Mouse (Mus musculus) stomach, embryonic 14.5 days (tissue): ENCODE measurements at regions not wholly inside any gene's neighbourhood (a gene's known extent, or its start where the extent isn't known, plus 50 kb on each side); places are given as distances from the start of the nearest gene placed in this dataset.

Experiments used
- ATAC-seq: fragments of 200-750 bp; cut with Nextera tagmentation; 2 replicates; pipeline ENCODE4 v1.8.0; 2017; ENCODE audit warnings: low read depth, moderate TSS enrichment; ENCODE audit not compliant: insufficient number of reproducible peaks, insufficient read depth, low FRiP score
- H3K27ac ChIP-seq: fragments of 300-500 bp; sonication (generic); 2 replicates; pipeline ENCODE4 v1.5.1; 2014; ENCODE audit warnings: mild to moderate bottlenecking, low read length, moderate library complexity, mixed read lengths
- H3K27me3 ChIP-seq: fragments of 300-500 bp; sonication (generic); 2 replicates; pipeline ENCODE4 v1.6.1; 2014; ENCODE audit warnings: low read length, control low read depth, mixed read lengths; ENCODE audit not compliant: control insufficient read depth, insufficient read depth
- H3K36me3 ChIP-seq: fragments of 300-500 bp; sonication (generic); 2 replicates; pipeline ENCODE4 v1.6.1; 2014; ENCODE audit warnings: mild to moderate bottlenecking, control low read depth, low read length, moderate library complexity, mixed read lengths; ENCODE audit not compliant: control insufficient read depth, insufficient read depth
- H3K4me1 ChIP-seq: fragments of 300-500 bp; sonication (generic); 2 replicates; pipeline ENCODE4 v1.6.1; 2014; ENCODE audit warnings: low read length, control low read depth, mixed read lengths; ENCODE audit not compliant: control insufficient read depth, insufficient read depth
- H3K4me2 ChIP-seq: fragments of 300-500 bp; sonication (generic); replicated peaks from 2 replicates; pipeline ENCODE4 v1.6.1; 2014; ENCODE audit warnings: low read depth, low read length, control low read depth
- H3K4me3 ChIP-seq: fragments of 300-500 bp; sonication (generic); 2 replicates; pipeline ENCODE4 v1.5.1; 2014; ENCODE audit warnings: low read depth, low read length, control low read depth
- H3K9ac ChIP-seq: fragments of 300-500 bp; sonication (generic); replicated peaks from 2 replicates; pipeline ENCODE4 v1.6.1; 2014; ENCODE audit warnings: low read depth, mild to moderate bottlenecking, control low read depth, low read length, moderate library complexity, mixed read lengths
- H3K9me3 ChIP-seq: fragments of 300-500 bp; sonication (generic); 2 replicates; pipeline ENCODE4 v1.6.1; 2016; ENCODE audit warnings: low read depth, low read length, control low read depth; ENCODE audit not compliant: control insufficient read depth
- WGBS: fragments of 180-500 bp; shearing (Covaris S2); extraction: QIAGEN DNeasy Blood & Tissue Kit; methylation state at CpG from one replicate; pipeline ENCODE4 v1.1.7; 2014; 5-methylcytosine and 5-hydroxymethylcytosine counted together

- H3K4me2 ChIP-seq = no peak overlapping the region
- 78% methylated on average over 14 of the region's 14 CpGs for WGBS
- H3K4me3 ChIP-seq = no peak overlapping the region
- no peak overlapping the region for H3K9ac ChIP-seq
- H3K9me3 ChIP-seq = no peaks in the 10 kb centered on the region
- H3K27ac ChIP-seq = no peak overlapping the region
- ATAC-seq = no peak
- H3K36me3 ChIP-seq = no peaks in the 10 kb centered on the region
- no peaks in the 10 kb centered on the region for H3K27me3 ChIP-seq
- no peaks in the 10 kb centered on the region for H3K4me1 ChIP-seq
Observed at GRCm38 (mm10) chr10:116697628-116698316, 116.5 kb upstream of the Cnot2 start.

- Histone ChIP-seq H3K4me3 (no peak overlapping the region), H3K27me3 (no peaks in the 10 kb centered on the region), H3K27ac (no peak overlapping the region), H3K4me2 (no peak overlapping the region), H3K4me1 (no peaks in the 10 kb centered on the region), H3K9me3 (no peaks in the 10 kb centered on the region), H3K9ac (no peak overlapping the region), H3K36me3 (no peaks in the 10 kb centered on the region)
- ATAC-seq = no peak
- WGBS = 83% methylated on average over 3 of the region's 3 CpGs
Observed at GRCm38 (mm10) chr10:116693816-116694215, 112.5 kb upstream of the Cnot2 start.

GRCm38 (mm10) chr10:116686741-116687140 lies 105.4 kb upstream of the Cnot2 start:
- WGBS = 91% methylated on average over 11 of the region's 11 CpGs
- no peaks in the 10 kb centered on the region for H3K27me3 ChIP-seq
- H3K9ac ChIP-seq = no peak overlapping the region
- no peak overlapping the region for H3K27ac ChIP-seq
- no peaks in the 10 kb centered on the region for H3K4me1 ChIP-seq
- H3K4me2 ChIP-seq = no peak overlapping the region
- H3K4me3 ChIP-seq = no peak overlapping the region
- no peaks in the 10 kb centered on the region for H3K9me3 ChIP-seq
- no peaks in the 10 kb centered on the region for H3K36me3 ChIP-seq
- no peak for ATAC-seq

- no peak for ATAC-seq
- 83% methylated on average over 9 of the region's 9 CpGs for WGBS
Observed at GRCm38 (mm10) chr10:116683374-116683773, 102.1 kb upstream of the Cnot2 start.

GRCm38 (mm10) chr10:116678950-116679735 lies 97.8 kb upstream of the Cnot2 start:
- 89% methylated on average over 10 of the region's 10 CpGs for WGBS

More at GRCm38 (mm10) chr10:116683374-116683773, 102.1 kb upstream of the Cnot2 start:
- H3K4me1 ChIP-seq = no peaks in the 10 kb centered on the region
- no peak overlapping the region for H3K4me2 ChIP-seq
- H3K9ac ChIP-seq = no peak overlapping the region
- no peak overlapping the region for H3K27ac ChIP-seq
- H3K4me3 ChIP-seq = no peak overlapping the region
- H3K9me3 ChIP-seq = no peaks in the 10 kb centered on the region
- H3K36me3 ChIP-seq = no peaks in the 10 kb centered on the region
- H3K27me3 ChIP-seq = no peaks in the 10 kb centered on the region

GRCm38 (mm10) chr10:116677949-116678348 lies 96.6 kb upstream of the Cnot2 start:
- H3K27ac ChIP-seq = no peak overlapping the region
- no peaks in the 10 kb centered on the region for H3K27me3 ChIP-seq
- H3K4me2 ChIP-seq = no peak overlapping the region
- H3K9ac ChIP-seq = no peak overlapping the region
- no peaks in the 10 kb centered on the region for H3K9me3 ChIP-seq
- no peaks in the 10 kb centered on the region for H3K4me1 ChIP-seq
- ATAC-seq = no peak
- WGBS = 49% methylated on average over 4 of the region's 4 CpGs
- no peaks in the 10 kb centered on the region for H3K36me3 ChIP-seq
- H3K4me3 ChIP-seq = no peak overlapping the region

More at GRCm38 (mm10) chr10:116678950-116679735, 97.8 kb upstream of the Cnot2 start:
- Histone ChIP-seq H3K9me3 (no peaks in the 10 kb centered on the region), H3K36me3 (no peaks in the 10 kb centered on the region), H3K4me2 (no peak overlapping the region), H3K27ac (no peak overlapping the region), H3K9ac (no peak overlapping the region), H3K27me3 (no peaks in the 10 kb centered on the region), H3K4me1 (no peaks in the 10 kb centered on the region), H3K4me3 (no peak overlapping the region)
- ATAC-seq = no peak

GRCm38 (mm10) chr10:116675171-116675570 lies 93.9 kb upstream of the Cnot2 start:
- Histone ChIP-seq H3K27ac (no peak overlapping the region), H3K4me1 (no peaks in the 10 kb centered on the region), H3K4me2 (no peak overlapping the region), H3K36me3 (no peaks in the 10 kb centered on the region), H3K9me3 (no peaks in the 10 kb centered on the region), H3K4me3 (no peak overlapping the region), H3K27me3 (no peaks in the 10 kb centered on the region), H3K9ac (no peak overlapping the region)
- ATAC-seq = no peak
- 77% methylated on average over 7 of the region's 7 CpGs for WGBS

GRCm38 (mm10) chr10:116674348-116674747 lies 93.0 kb upstream of the Cnot2 start:
- no peak overlapping the region for H3K4me3 ChIP-seq
- H3K27ac ChIP-seq = no peak overlapping the region
- no peak for ATAC-seq
- no peaks in the 10 kb centered on the region for H3K27me3 ChIP-seq
- H3K4me2 ChIP-seq = no peak overlapping the region
- no peaks in the 10 kb centered on the region for H3K36me3 ChIP-seq
- H3K4me1 ChIP-seq = no peaks in the 10 kb centered on the region
- WGBS = 79% methylated on average over 2 of the region's 2 CpGs
- H3K9me3 ChIP-seq = no peaks in the 10 kb centered on the region
- H3K9ac ChIP-seq = no peak overlapping the region
